Mouse (Mus musculus) megakaryocyte, embryonic 14.5 days (primary cell): ENCODE measurements around the gene Adk. TPM values are rescaled to one million over a fixed set of nuclear protein-coding genes. Genes with fewer than 3 reads are reported as not detected.

ENCODE experiments used
- H3K27me3 ChIP-seq: replicated peaks from 2 replicates; pipeline ENCODE3; 2012; ENCODE audit warnings: inconsistent platforms
- H3K36me3 ChIP-seq: replicated peaks from 2 replicates; pipeline ENCODE3; 2012; ENCODE audit warnings: low read length, inconsistent platforms, mixed read lengths
- H3K4me1 ChIP-seq: 2 replicates; pipeline ENCODE4 v1.6.1; 2012; ENCODE audit warnings: inconsistent platforms
- H3K4me3 ChIP-seq: replicated peaks from 2 replicates; pipeline ENCODE3; 2012; ENCODE audit warnings: moderate library complexity, mild to moderate bottlenecking, inconsistent platforms
- H3K9me3 ChIP-seq: 2 replicates; pipeline ENCODE4 v1.6.1; 2012; ENCODE audit warnings: inconsistent platforms
- FLI1 ChIP-seq: IDR thresholded peaks from 2 replicates; pipeline ENCODE4 v1.6.1; 2012; ENCODE audit warnings: low read length, inconsistent platforms, mixed read lengths
- GATA1 ChIP-seq: IDR thresholded peaks from 3 replicates; pipeline ENCODE4 v1.6.1; 2012; ENCODE audit warnings: mixed read lengths, low read length, inconsistent platforms, borderline replicate concordance
- polyA plus RNA-seq: library from polyadenylated mRNA; stranded (reverse); fragments of >175 nt; gene quantifications from 2 replicates; pipeline ENCODE4 v1.2.3, GENCODE M21; 2012; ENCODE audit warnings: low replicate concordance; ENCODE audit not compliant: insufficient read depth

Gene Adk
- polyA plus RNA-seq, 1 experiment = 2.1 TPM

GRCm38 (mm10) chr14:21064321-21064720 lies 11.9 kb downstream of the Adk start:
- Histone ChIP-seq H3K36me3 (no peaks in the 10 kb centered on the region), H3K9me3 (no peaks in the 10 kb centered on the region), H3K4me3 (no peak overlapping the region), H3K27me3 (no peaks in the 10 kb centered on the region), H3K4me1 (peaks cover 45% of the 10 kb centered on the region)
- TF ChIP-seq FLI1 = no peak
- TF ChIP-seq GATA1 = no peak

DNA sequence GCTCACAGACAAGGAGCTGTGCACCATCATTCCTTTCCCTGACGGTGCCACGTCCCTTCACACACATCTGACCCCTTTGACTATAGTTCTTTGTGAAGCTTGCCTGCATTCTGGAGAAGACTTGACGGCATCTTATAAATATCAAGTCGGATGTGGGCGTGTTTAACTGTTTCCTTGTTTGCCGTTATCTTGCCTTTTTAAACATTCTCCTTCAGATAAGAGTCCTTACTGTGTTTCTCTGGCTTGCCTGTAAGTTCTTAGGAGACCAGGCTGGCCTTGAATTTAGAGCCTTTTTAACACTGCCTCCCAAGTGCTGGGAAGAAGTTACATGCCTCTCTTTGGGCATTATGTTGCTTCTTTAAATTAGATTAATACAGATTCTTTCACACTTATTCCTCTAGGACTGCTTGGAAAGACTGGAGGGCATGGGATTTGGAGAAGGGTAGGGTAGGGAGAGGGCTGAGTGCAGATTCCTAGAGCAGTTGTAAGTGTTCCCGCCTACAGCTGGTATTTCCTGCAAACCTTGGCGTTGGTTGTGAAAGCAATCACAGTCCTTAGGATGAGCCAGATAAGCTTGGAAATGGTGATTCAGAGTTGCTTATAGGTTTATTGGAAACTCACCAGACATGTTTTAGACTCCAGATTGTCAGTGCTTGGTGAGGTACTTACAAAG lies 13.3 kb downstream of the Adk start:
- TF ChIP-seq GATA1 (no peak), FLI1 (no peak)
- H3K4me3 ChIP-seq = peak overlapping the region; percentile 20
- H3K9me3 ChIP-seq = no peaks in the 10 kb centered on the region
- peaks cover 58% of the 10 kb centered on the region for H3K4me1 ChIP-seq
- H3K36me3 ChIP-seq = no peaks in the 10 kb centered on the region
- no peaks in the 10 kb centered on the region for H3K27me3 ChIP-seq

DNA sequence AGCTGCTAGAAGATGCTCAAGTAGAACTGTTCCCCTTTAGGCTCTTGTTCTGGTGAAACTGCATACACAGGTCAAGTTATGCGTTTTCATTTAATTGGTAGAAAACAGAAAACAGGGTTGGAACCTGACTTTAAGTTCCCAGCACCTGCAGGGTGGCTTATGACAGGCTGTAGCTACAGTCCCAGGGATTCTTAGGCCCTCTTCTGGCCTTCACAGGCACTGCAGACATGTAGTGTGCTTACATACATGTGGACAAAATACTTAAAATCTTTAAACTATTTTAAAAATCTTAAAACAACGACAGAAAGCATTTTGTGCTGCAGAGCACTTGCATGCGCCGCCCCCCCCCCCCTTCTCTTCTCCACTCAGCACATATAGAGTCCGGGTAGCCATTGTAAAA lies 17.2 kb downstream of the Adk start:
- no peak for TF ChIP-seq FLI1
- TF ChIP-seq GATA1 = no peak
- Histone ChIP-seq H3K4me1 (peaks cover 51% of the 10 kb centered on the region), H3K4me3 (no peak overlapping the region), H3K9me3 (no peaks in the 10 kb centered on the region), H3K36me3 (no peaks in the 10 kb centered on the region), H3K27me3 (no peaks in the 10 kb centered on the region)

DNA sequence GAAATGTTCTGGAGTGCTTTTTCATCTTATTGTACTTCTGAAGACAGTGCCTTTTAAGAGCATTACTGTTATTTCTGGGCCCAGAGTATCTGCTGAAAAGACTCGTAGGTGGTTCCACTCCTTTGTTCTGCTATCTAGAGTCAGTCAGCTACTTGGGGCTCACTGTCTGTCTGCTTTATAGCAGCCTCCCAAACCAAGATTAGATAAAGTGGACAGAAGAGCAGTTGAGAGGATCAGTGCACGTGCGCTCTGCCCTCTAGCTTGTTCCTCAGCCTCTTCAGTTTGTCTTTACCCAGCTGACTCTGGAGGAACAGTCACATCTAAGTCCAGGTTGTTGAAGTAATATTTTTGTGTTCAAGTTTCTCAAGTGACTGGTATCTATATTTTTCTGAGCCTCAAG lies 21.6 kb downstream of the Adk start:
- TF ChIP-seq FLI1 = no peak
- no peak for TF ChIP-seq GATA1
- Histone ChIP-seq H3K4me3 (peak overlapping the region; percentile 72), H3K27me3 (no peaks in the 10 kb centered on the region), H3K4me1 (peaks cover 73% of the 10 kb centered on the region), H3K9me3 (no peaks in the 10 kb centered on the region), H3K36me3 (no peaks in the 10 kb centered on the region)

DNA sequence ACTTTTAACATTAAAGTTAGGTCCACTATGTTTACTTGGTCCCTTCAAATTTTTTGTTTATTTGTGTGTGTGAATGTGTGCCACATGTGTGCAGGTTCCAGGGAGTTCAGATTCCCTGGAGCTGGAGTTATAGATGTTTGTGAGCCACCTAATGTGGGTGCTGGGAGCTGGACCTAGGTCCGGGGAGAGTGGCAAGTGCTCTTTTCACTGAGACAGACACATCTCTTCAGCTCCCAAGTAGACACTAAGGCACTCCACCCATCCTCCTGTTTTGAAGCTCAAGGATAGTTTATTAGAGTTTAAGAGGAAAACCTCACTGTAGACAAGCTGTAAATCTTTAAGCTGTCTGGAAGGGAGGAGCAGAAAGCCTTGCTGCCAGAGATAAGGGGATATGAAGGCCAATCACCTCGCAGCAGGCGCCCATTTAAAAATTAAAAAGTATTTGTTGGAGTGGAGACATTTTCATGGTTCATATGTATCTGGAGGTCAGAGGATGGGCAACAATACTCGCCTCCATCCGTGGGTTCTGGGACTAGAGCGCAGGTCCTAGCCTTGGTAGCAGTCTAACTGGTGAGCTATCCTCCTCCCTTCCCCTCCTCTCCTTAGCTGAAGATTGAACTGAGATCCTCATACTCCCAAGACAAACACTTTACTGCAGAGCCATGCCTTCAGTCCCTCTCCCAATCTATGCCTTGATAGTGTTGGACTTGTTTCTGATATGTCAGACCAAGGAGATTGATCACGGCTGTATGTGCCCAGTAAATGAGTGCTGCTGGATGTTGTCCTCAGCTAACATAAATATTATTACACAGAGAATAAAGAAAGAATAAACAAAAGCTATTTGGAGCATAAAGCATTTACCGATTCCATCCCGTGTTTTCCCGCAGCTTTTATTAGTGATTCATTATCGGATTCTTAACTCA lies 22.3 kb downstream of the Adk start:
- no peaks in the 10 kb centered on the region for H3K9me3 ChIP-seq
- H3K27me3 ChIP-seq = no peaks in the 10 kb centered on the region
- peak overlapping the region; percentile 100 for H3K4me3 ChIP-seq
- no peaks in the 10 kb centered on the region for H3K36me3 ChIP-seq
- H3K4me1 ChIP-seq = peaks cover 70% of the 10 kb centered on the region
- TF ChIP-seq GATA1 = no peak

DNA sequence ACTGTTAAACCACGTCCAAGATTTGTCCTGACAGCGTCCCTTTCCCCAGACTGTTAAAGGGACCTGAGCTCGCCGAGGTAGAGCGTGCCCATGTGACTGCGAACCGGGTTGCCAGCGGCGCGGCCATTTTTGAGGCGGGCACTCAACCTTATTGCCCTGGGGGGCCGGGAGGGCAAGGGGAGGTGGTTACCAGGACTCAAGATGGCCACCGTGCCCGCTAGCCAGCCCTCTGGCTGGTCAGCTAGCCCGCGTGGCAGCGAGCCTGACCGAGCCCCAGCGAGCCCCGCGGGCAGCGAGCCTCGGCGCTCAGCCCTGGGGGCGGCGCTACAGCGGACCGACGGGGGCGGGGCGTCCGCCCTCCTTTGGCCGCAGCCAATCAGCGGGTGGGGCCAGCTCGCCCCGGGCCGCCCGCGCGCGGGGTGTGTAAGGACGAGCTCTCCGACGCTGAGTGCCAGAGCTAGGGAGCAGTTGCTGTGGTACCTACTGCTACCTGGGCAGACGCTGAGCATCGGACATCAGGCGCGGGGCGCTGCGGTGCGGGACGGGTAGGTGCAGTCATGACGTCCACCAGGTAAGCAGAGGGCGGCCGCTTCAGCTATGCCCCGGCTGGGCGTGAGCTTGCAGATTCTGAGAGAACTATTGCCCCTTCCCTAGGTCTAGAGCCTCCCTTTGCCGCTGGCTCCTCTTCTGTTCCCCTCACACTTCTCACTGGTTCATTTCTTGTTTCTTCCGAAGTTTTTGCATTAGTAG lies 23.6 kb downstream of the Adk start:
- Histone ChIP-seq H3K9me3 (no peaks in the 10 kb centered on the region), H3K27me3 (no peaks in the 10 kb centered on the region), H3K4me1 (peaks cover 62% of the 10 kb centered on the region), H3K36me3 (no peaks in the 10 kb centered on the region), H3K4me3 (peak overlapping the region; percentile 100)
- TF ChIP-seq FLI1 (no peak), GATA1 (no peak)

GRCm38 (mm10) chr14:21076501-21077194 lies 24.3 kb downstream of the Adk start:
- Histone ChIP-seq H3K36me3 (no peaks in the 10 kb centered on the region), H3K4me1 (peaks cover 62% of the 10 kb centered on the region)

DNA sequence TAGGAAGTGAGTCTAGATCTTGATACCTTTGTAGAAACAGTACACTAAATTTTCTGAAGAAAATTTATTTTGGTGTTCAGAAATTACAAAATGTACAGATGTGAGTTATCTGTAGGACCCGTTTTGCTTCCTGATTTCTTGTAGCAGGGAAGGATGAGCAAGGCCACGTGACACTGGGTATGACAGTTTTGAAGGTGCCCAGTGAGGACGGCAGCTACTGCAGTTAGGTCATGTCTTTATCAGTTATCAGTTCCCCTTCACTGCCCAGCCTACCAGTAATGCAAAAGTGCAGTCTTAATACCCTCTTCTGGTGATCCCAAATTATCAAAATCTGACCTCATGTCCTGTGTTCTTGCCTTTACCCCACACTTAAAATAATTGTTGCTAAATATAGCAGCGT lies 25.6 kb downstream of the Adk start:
- H3K4me3 ChIP-seq = peak overlapping the region; percentile 84
- H3K36me3 ChIP-seq = no peaks in the 10 kb centered on the region
- no peak for TF ChIP-seq FLI1
- TF ChIP-seq GATA1 = no peak
- peaks cover 69% of the 10 kb centered on the region for H3K4me1 ChIP-seq
- no peaks in the 10 kb centered on the region for H3K9me3 ChIP-seq
- H3K27me3 ChIP-seq = no peaks in the 10 kb centered on the region

More at GRCm38 (mm10) chr14:21076501-21077194, 24.3 kb downstream of the Adk start:
- H3K9me3 ChIP-seq = no peaks in the 10 kb centered on the region
- no peaks in the 10 kb centered on the region for H3K27me3 ChIP-seq
- TF ChIP-seq FLI1 (no peak), GATA1 (no peak)
- peak overlapping the region; percentile 100 for H3K4me3 ChIP-seq

GRCm38 (mm10) chr14:21078511-21078910 lies 26.1 kb downstream of the Adk start:
- Histone ChIP-seq H3K4me3 (no peak overlapping the region), H3K4me1 (peaks cover 71% of the 10 kb centered on the region), H3K36me3 (no peaks in the 10 kb centered on the region), H3K27me3 (no peaks in the 10 kb centered on the region), H3K9me3 (no peaks in the 10 kb centered on the region)
- TF ChIP-seq FLI1 (no peak), GATA1 (no peak)
